Mouse (Mus musculus) CH12.LX (cell line): ENCODE results near the gene Kcnh7. TPM values are rescaled to one million over a fixed set of nuclear protein-coding genes. Genes with fewer than 3 reads are reported as not detected.
A peak's percentile ranks its signal among the peaks of the same experiment; 100 is the strongest.

Source experiments
- DNase-seq: peaks from one replicate; pipeline ENCODE4 v3.0.0-alpha.2; 2013; ENCODE audit errors: extremely low read depth
- H3K27ac ChIP-seq: 2 replicates; pipeline ENCODE4 v1.5.1; 2012; ENCODE audit warnings: low read depth, mild to moderate bottlenecking, control low read depth, moderate library complexity; ENCODE audit not compliant: insufficient read depth
- H3K27me3 ChIP-seq: replicated peaks from 2 replicates; pipeline ENCODE3; 2012; ENCODE audit warnings: inconsistent platforms
- H3K36me3 ChIP-seq, 2 experiments: replicated peaks in 1 of 2; 2 replicates each; pipeline versions ENCODE3 to v1.6.1; 2012; ENCODE audit warnings: inconsistent platforms in 1 of 2, low read length in 1 of 2, mild to moderate bottlenecking in 1 of 2, mixed read lengths in 1 of 2, moderate library complexity in 1 of 2; ENCODE audit not compliant: control insufficient read depth in 1 of 2, insufficient read depth in 1 of 2
- H3K4me1 ChIP-seq, 2 experiments: 2 replicates each; pipeline ENCODE4 v1.6.1; 2012; ENCODE audit warnings: inconsistent platforms in 1 of 2, moderate library complexity in 1 of 2; ENCODE audit not compliant: insufficient read depth in 2 of 2, control insufficient read depth in 1 of 2
- H3K4me2 ChIP-seq: 2 replicates; pipeline ENCODE4 v1.6.1; 2012; ENCODE audit warnings: low read depth, mild to moderate bottlenecking, control low read depth; ENCODE audit not compliant: poor library complexity, insufficient read depth, severe bottlenecking
- H3K4me3 ChIP-seq, 3 experiments: fragments of 150-350 bp in 1 of 3; sonication (generic) in 1 of 3; replicated peaks in 1 of 3; 2 replicates each; pipeline versions ENCODE3 to v1.5.1; 2011 to 2012; ENCODE audit warnings: low read depth in 2 of 3, low read length in 2 of 3, mild to moderate bottlenecking in 2 of 3, moderate library complexity in 2 of 3, control low read depth in 1 of 3, improper control_type of control experiment in 1 of 3, inconsistent platforms in 1 of 3, mixed read lengths in 1 of 3; ENCODE audit not compliant: poor library complexity in 1 of 3
- H3K79me2 ChIP-seq: replicated peaks from 2 replicates; pipeline ENCODE4 v1.6.1; 2012; ENCODE audit warnings: mild to moderate bottlenecking, moderate library complexity; ENCODE audit not compliant: control insufficient read depth, poor library complexity, insufficient read depth, severe bottlenecking; ENCODE audit errors: extremely low read depth
- H3K9ac ChIP-seq: 2 replicates; pipeline ENCODE4 v1.6.1; 2012; ENCODE audit warnings: low read depth, mild to moderate bottlenecking, control low read depth, moderate library complexity; ENCODE audit not compliant: insufficient read depth
- H3K9me3 ChIP-seq: replicated peaks from 2 replicates; pipeline ENCODE3; 2012; ENCODE audit warnings: low read length, inconsistent platforms, mixed read lengths
- CHD1 ChIP-seq: IDR thresholded peaks from 2 replicates; pipeline ENCODE4 v1.6.1; 2012; ENCODE audit warnings: low read depth, low read length, improper control_type of control experiment, inconsistent platforms
- E2F4 ChIP-seq: IDR thresholded peaks from 2 replicates; pipeline ENCODE4 v1.6.1; 2011; ENCODE audit warnings: low read depth, low read length, improper control_type of control experiment; ENCODE audit not compliant: insufficient replicate concordance
- ELF1 ChIP-seq: IDR thresholded peaks from 2 replicates; pipeline ENCODE4 v1.6.1; 2014; ENCODE audit warnings: low read depth, mild to moderate bottlenecking, inconsistent platforms, low read length, improper control_type of control experiment
- ETS1 ChIP-seq: conservative IDR thresholded peaks from 2 replicates; pipeline ENCODE4 v1.6.1; 2012; ENCODE audit warnings: low read depth, mild to moderate bottlenecking, inconsistent platforms, low read length, improper control_type of control experiment, moderate library complexity
- GABPA ChIP-seq: IDR thresholded peaks from 2 replicates; pipeline ENCODE4 v1.6.1; 2012; ENCODE audit warnings: low read depth, low read length, improper control_type of control experiment, inconsistent platforms; ENCODE audit not compliant: insufficient replicate concordance
- HCFC1 ChIP-seq: IDR thresholded peaks from 2 replicates; pipeline ENCODE4 v1.6.1; 2012; ENCODE audit warnings: low read depth, mild to moderate bottlenecking, inconsistent platforms, low read length, improper control_type of control experiment
- JUN ChIP-seq: IDR thresholded peaks from 2 replicates; pipeline ENCODE4 v1.6.1; 2011; ENCODE audit warnings: low read depth, mild to moderate bottlenecking, low read length, improper control_type of control experiment, moderate library complexity; ENCODE audit not compliant: insufficient read depth
- JUND ChIP-seq: conservative IDR thresholded peaks from 2 replicates; pipeline ENCODE4 v1.6.1; 2011; ENCODE audit warnings: low read depth, low read length, improper control_type of control experiment
- MAFK ChIP-seq: IDR thresholded peaks from 2 replicates; pipeline ENCODE4 v1.6.1; 2011; ENCODE audit warnings: low read length, improper control_type of control experiment; ENCODE audit not compliant: insufficient replicate concordance
- MAZ ChIP-seq: IDR thresholded peaks from 2 replicates; pipeline ENCODE4 v1.6.1; 2012; ENCODE audit warnings: low read depth, mild to moderate bottlenecking, inconsistent platforms, low read length, improper control_type of control experiment, moderate library complexity
- MEF2A ChIP-seq: IDR thresholded peaks from 2 replicates; pipeline ENCODE4 v1.6.1; 2014; ENCODE audit warnings: low read depth, mild to moderate bottlenecking, inconsistent platforms, low read length, improper control_type of control experiment, borderline replicate concordance
- MXI1 ChIP-seq: IDR thresholded peaks from 2 replicates; pipeline ENCODE4 v1.6.1; 2011; ENCODE audit warnings: mild to moderate bottlenecking, low read depth, low read length, improper control_type of control experiment
- MYC ChIP-seq: IDR thresholded peaks from 2 replicates; pipeline ENCODE4 v1.6.1; 2011; ENCODE audit warnings: low read depth, mild to moderate bottlenecking, improper control_type of control experiment, low read length
- PAX5 ChIP-seq: IDR thresholded peaks from 2 replicates; pipeline ENCODE4 v1.6.1; 2012; ENCODE audit warnings: low read length, inconsistent platforms, mixed read lengths
- POLR2AphosphoS2 ChIP-seq: IDR thresholded peaks from 2 replicates; pipeline ENCODE4 v1.6.1; 2011; ENCODE audit warnings: low read depth, low read length, improper control_type of control experiment
- SIN3A ChIP-seq: IDR thresholded peaks from 2 replicates; pipeline ENCODE4 v1.6.1; 2012; ENCODE audit warnings: low read length, improper control_type of control experiment, inconsistent platforms
- SMC3 ChIP-seq: IDR thresholded peaks from 2 replicates; pipeline ENCODE4 v1.6.1; 2011; ENCODE audit warnings: low read depth, low read length, improper control_type of control experiment
- TBP ChIP-seq: conservative IDR thresholded peaks from 2 replicates; pipeline ENCODE4 v1.6.1; 2011; ENCODE audit warnings: low read depth, low read length, improper control_type of control experiment
- TCF12 ChIP-seq: IDR thresholded peaks from 2 replicates; pipeline ENCODE4 v1.6.1; 2014; ENCODE audit warnings: low read depth, mild to moderate bottlenecking, inconsistent platforms, low read length, improper control_type of control experiment
- UBTF ChIP-seq: IDR thresholded peaks from 2 replicates; pipeline ENCODE4 v1.6.1; 2012; ENCODE audit warnings: low read depth, mild to moderate bottlenecking, inconsistent platforms, low read length, improper control_type of control experiment, moderate library complexity
- ZKSCAN1 ChIP-seq: IDR thresholded peaks from 2 replicates; pipeline ENCODE4 v1.6.1; 2012; ENCODE audit warnings: low read depth, inconsistent platforms, low read length, improper control_type of control experiment, borderline replicate concordance
- ZMIZ1 ChIP-seq: IDR thresholded peaks from 2 replicates; pipeline ENCODE4 v1.6.1; 2012; ENCODE audit warnings: low read depth, mild to moderate bottlenecking, inconsistent platforms, low read length, improper control_type of control experiment
- dilution Hi-C: fragments of 300-500 bp; cut with MboI; formaldehyde crosslinking; loops from 2 replicates; pipeline ENCODE4 v1.14.3; 2020; ENCODE audit warnings: low sequenced_read_pairs; ENCODE audit not compliant: extremely low pct_unique_long_range_greater_than_20kb, extremely low pct_ligation_motif_present
- in situ Hi-C: fragments of 300-500 bp; cut with MboI; formaldehyde crosslinking; loops from 3 replicates; pipeline ENCODE4 v1.14.3; 2019; ENCODE audit warnings: low sequenced_read_pairs, low pct_ligation_motif_present, low pct_unique_long_range_greater_than_20kb, mixed read lengths
- polyA plus RNA-seq: library from polyadenylated mRNA; unstranded; fragments of >175 nt; gene quantifications from 2 replicates; pipeline ENCODE4 v1.2.1, GENCODE M21; 2012; ENCODE audit warnings: low read depth; ENCODE audit not compliant: insufficient read length
- total RNA-seq, 2 experiments: library from RNA; depleted of rRNA; stranded (reverse); fragments of 300-350 nt in 1 of 2; fragments of >200 nt in 1 of 2; gene quantifications; 2 replicates each; pipeline ENCODE4 v1.2.3; 2012 to 2014

Gene Kcnh7
- total and polyA plus RNA-seq, 3 experiments: 0.10 TPM; not detected in 2

DNA sequence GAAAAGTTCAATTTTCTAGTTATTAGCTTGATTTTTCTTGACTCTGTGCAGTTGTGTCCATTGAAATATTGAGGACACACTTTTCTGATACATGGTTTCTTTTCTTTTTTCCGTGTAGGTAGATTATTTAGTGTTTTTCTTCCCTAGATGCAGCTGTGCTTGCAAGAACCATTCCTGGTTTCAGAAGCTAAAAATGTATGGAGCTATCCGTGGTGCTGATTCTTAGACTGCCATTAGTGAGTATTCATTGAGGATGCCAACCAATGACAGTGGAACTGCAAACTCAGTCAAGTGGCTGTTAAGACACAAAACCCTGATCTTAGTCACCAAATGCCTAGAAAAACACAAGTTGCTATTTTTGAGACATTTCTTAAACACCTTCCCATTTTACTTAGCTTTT lies 1.9 kb upstream of the Kcnh7 start:
- in situ Hi-C loops: no loop called here
- peak; percentile 12 for DNase-seq

DNA sequence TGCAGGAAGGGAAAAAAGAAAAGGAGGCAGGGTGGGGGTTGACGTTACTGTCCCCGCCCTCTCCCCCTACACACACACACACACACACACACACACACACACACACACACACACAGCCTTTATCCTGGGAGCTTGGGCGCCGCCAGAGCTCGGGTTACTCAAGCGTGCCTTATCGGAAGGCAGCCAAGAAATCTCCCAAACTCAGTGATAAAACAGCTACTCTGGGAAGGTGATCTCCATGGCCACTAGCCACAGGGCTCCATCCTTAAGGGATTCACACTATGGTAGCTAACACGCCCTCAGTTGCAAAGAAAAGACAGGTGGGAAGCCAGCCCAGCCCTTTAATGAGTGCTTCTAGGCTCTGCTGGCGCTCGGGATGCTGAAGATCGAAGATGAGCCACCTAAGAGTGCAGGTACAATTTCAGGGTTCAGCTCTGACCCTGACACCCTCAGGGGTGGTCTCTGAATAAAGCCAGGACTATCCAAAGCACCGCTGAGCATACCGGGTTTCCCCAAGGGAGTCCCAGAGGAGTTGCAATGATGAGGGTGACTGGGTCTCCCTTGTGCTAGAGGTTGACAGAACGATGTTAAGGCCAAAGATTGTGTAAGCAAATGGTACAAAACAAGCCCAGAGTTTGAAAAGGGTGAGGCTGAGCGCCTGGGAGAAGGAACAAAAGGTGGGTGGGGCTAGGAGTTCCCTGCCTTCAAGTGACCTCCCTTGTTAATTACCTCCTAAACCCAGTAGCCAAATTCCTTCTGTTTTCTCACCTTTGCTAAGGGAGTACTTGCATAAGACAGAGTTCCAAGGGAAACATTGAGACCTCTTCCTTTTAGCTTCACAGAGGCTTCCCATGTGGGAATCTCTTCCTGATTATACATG lies 704 bp upstream of the Kcnh7 start:
- TF ChIP-seq ZKSCAN1 (no peak), MEF2A (no peak), SIN3A (no peak), JUN (no peak), POLR2AphosphoS2 (no peak), E2F4 (no peak), HCFC1 (no peak), MAFK (no peak), MYC (no peak), UBTF (no peak), SMC3 (no peak), TCF12 (no peak), ELF1 (no peak), ZMIZ1 (no peak), PAX5 (no peak), ETS1 (no peak), MXI1 (no peak), CHD1 (no peak), JUND (no peak)
- Histone ChIP-seq H3K9me3 (no peaks in the 10 kb centered on the region), H3K4me3 (no peak overlapping the region), H3K27ac (no peak overlapping the region), H3K27me3 (no peaks in the 10 kb centered on the region), H3K9ac (no peak overlapping the region), H3K36me3 (no peaks in the 10 kb centered on the region), H3K4me2 (no peak overlapping the region), H3K4me1 (no peaks in the 10 kb centered on the region), H3K79me2 (no peaks in the 10 kb centered on the region)
- dilution Hi-C loops: no loop called here
- in situ Hi-C loops: no loop called here
- DNase-seq: no peak

More for the DNA sequence above, 1.9 kb upstream of the Kcnh7 start:
- Histone ChIP-seq H3K79me2 (no peaks in the 10 kb centered on the region), H3K4me3 (no peak overlapping the region), H3K9me3 (no peaks in the 10 kb centered on the region), H3K27ac (no peak overlapping the region), H3K9ac (no peak overlapping the region)
- dilution Hi-C loops: no loop called here
- TF ChIP-seq TBP: no peak
- no peak for TF ChIP-seq MEF2A
- no peak for TF ChIP-seq MAZ
- no peak for TF ChIP-seq ZKSCAN1
- no peak for TF ChIP-seq SIN3A
- no peak for TF ChIP-seq GABPA
- no peak for TF ChIP-seq ETS1
- no peak for TF ChIP-seq PAX5
- TF ChIP-seq, all 38 proteins: peak for 0
- Histone ChIP-seq H3K27me3 (no peaks in the 10 kb centered on the region), H3K36me3 (no peaks in the 10 kb centered on the region), H3K4me2 (no peak overlapping the region), H3K4me1 (no peaks in the 10 kb centered on the region)
